Mouse (Mus musculus) testis, adult 2 months (tissue): Measurements from ENCODE around the gene Ctnna3.

Experiments
- CTCF ChIP-seq: fragments of 200-500 bp; IDR thresholded peaks from 2 replicates; pipeline ENCODE4 v1.5.1; 2012; ENCODE audit warnings: low read depth, mild to moderate bottlenecking, inconsistent platforms, low read length, moderate library complexity; ENCODE audit not compliant: control insufficient read depth, insufficient read depth, insufficient replicate concordance
- POLR2A ChIP-seq: fragments of 200-500 bp; IDR thresholded peaks from 2 replicates; pipeline ENCODE4 v1.6.1; 2012; ENCODE audit warnings: low read depth, mild to moderate bottlenecking, inconsistent platforms, low read length, moderate library complexity; ENCODE audit not compliant: control insufficient read depth

DNA sequence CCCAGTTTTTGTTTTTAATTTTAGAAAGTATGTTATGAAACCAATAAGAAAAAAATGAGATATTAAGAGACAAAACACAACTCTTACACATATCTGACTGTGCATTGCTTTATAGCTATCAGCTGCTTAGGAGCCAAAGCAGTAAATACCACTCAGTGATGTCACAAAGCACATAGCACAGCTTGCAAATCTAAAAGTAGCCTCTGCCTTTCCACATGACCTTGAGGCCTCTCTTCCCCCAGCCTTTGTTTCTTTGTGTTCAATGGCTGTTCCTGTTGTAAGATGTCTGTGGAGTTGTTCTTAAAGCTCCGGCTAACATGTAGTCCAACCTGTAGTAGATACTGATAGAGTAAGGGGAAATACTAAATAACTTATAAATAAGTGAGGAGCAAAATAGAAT lies 590.4 kb downstream of the Ctnna3 start:
- TF ChIP-seq CTCF (no peak), POLR2A (no peak)
